Mouse (Mus musculus) hindbrain, embryonic 14.5 days (tissue): ENCODE results near the gene Slc4a1ap. TPM values are rescaled to one million over a fixed set of nuclear protein-coding genes. Genes with fewer than 3 reads are reported as not detected.

Experiments used
- ATAC-seq: fragments of 200-750 bp; cut with Nextera tagmentation; 2 replicates; pipeline ENCODE4 v1.8.0; 2017; ENCODE audit warnings: moderate number of reproducible peaks, mild to moderate bottlenecking, moderate TSS enrichment, moderate library complexity; ENCODE audit not compliant: low FRiP score
- DNase-seq: peaks from one replicate; pipeline ENCODE4 v3.0.0-alpha.2; 2015; ENCODE audit warnings: low spot score
- H3K27ac ChIP-seq: fragments of 300-500 bp; sonication (generic); 2 replicates; pipeline ENCODE4 v1.5.1; 2014; ENCODE audit warnings: mild to moderate bottlenecking, moderate library complexity
- H3K27me3 ChIP-seq: fragments of 300-500 bp; sonication (generic); 2 replicates; pipeline ENCODE4 v1.6.1; 2014; ENCODE audit warnings: mild to moderate bottlenecking, low read length, mixed read lengths; ENCODE audit not compliant: control insufficient read depth, insufficient read depth
- H3K36me3 ChIP-seq: fragments of 300-500 bp; sonication (generic); replicated peaks from 2 replicates; pipeline ENCODE4 v1.6.1; 2014; ENCODE audit not compliant: control insufficient read depth, insufficient read depth
- H3K4me1 ChIP-seq: fragments of 300-500 bp; sonication (generic); replicated peaks from 2 replicates; pipeline ENCODE4 v1.6.1; 2014; ENCODE audit warnings: antibody characterized with exemption, low read length, mixed read lengths; ENCODE audit not compliant: control insufficient read depth, insufficient read depth
- H3K4me2 ChIP-seq: fragments of 300-500 bp; sonication (generic); replicated peaks from 2 replicates; pipeline ENCODE4 v1.6.1; 2014; ENCODE audit warnings: mild to moderate bottlenecking, moderate library complexity
- H3K4me3 ChIP-seq: fragments of 300-500 bp; sonication (generic); replicated peaks from 2 replicates; pipeline ENCODE4 v1.5.1; 2014; ENCODE audit warnings: mild to moderate bottlenecking, low read length
- H3K9ac ChIP-seq: fragments of 300-500 bp; sonication (generic); 2 replicates; pipeline ENCODE4 v1.6.1; 2014
- H3K9me3 ChIP-seq: fragments of 300-500 bp; sonication (generic); 2 replicates; pipeline ENCODE4 v1.6.1; 2016; ENCODE audit warnings: low read length; ENCODE audit not compliant: control insufficient read depth
- WGBS: fragments of 180-500 bp; shearing (Covaris S2); extraction: QIAGEN DNeasy Blood & Tissue Kit; methylation state at CpG from one replicate; pipeline ENCODE4 v1.1.7; 2014; 5-methylcytosine and 5-hydroxymethylcytosine counted together
- polyA plus RNA-seq: library from polyadenylated mRNA; unstranded; fragments of >200 nt; fragmentation: Nextera tagmentation; extraction: Ambion mirVana; gene quantifications from 2 replicates; pipeline ENCODE4 v1.2.1, GENCODE M21; 2014

Gene Slc4a1ap
- polyA plus RNA-seq, 1 experiment from 2014 or later: 31.8 TPM

DNA sequence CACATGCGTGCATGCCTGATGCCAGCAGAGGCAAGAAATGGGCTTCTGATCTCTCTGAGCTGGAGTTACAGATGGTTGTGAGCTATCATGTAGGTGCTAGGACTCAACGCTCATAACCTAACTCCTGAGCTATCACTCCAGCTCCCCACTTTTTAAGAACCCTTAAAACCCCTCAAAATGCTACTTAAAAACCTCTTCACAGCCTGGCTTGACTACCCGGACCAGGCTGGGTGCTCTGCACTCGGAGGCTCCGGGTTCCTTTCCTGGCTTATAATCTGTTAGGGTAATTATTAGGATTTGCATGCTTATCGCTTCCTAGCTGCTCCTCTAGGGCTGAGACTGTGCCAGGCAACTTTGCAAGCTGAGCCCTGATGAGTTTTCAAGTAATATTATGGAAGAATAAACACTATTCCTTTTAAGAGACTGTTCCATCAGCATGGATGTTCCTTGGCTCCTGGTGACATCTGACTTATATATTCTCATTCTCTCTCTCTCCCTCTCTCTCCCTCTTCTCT is 70.7 kb downstream of the Slc4a1ap start:
- H3K4me2 ChIP-seq: peak overlapping the region; percentile 63; the same call in 1 of the 2 replicates
- H3K9me3 ChIP-seq: no peaks in the 10 kb centered on the region
- WGBS: 75% methylated on average over 6 of the region's 6 CpGs
- DNase-seq (no peak), ATAC-seq (no peak)
- no peak overlapping the region for H3K4me3 ChIP-seq
- peaks cover 6% of the 10 kb centered on the region; the same call in 1 of the 2 replicates for H3K4me1 ChIP-seq
- 0 out of 2 replicates have a peak, but pooled peaks cover 4% of the 10 kb centered on the region for H3K27me3 ChIP-seq
- no peak overlapping the region for H3K27ac ChIP-seq
- H3K36me3 ChIP-seq: no peaks in the 10 kb centered on the region
- H3K9ac ChIP-seq: no peak overlapping the region

- no peak for ATAC-seq
- Histone ChIP-seq H3K27ac (no peak overlapping the region), H3K9ac (no peak overlapping the region), H3K4me1 (peaks cover 6% of the 10 kb centered on the region; the same call in 1 of the 2 replicates), H3K4me3 (no peak overlapping the region), H3K4me2 (no peak overlapping the region), H3K27me3 (0 out of 2 replicates have a peak, but pooled peaks cover 4% of the 10 kb centered on the region), H3K36me3 (no peaks in the 10 kb centered on the region), H3K9me3 (no peaks in the 10 kb centered on the region)
- no peak for DNase-seq
- 78% methylated on average over 7 of the region's 7 CpGs for WGBS
These were observed 71.3 kb downstream of the Slc4a1ap start for GRCm38 (mm10) chr5:31598121-31598520.

GRCm38 (mm10) chr5:31598579-31598978 is 71.8 kb downstream of the Slc4a1ap start:
- H3K4me1 ChIP-seq: peaks cover 6% of the 10 kb centered on the region; the same call in 1 of the 2 replicates
- 68% methylated on average over 4 of the region's 4 CpGs for WGBS
- no peak overlapping the region for H3K4me3 ChIP-seq
- no peak overlapping the region for H3K27ac ChIP-seq
- H3K9ac ChIP-seq: no peak overlapping the region
- 0 out of 2 replicates have a peak, but pooled peaks cover 4% of the 10 kb centered on the region for H3K27me3 ChIP-seq
- H3K4me2 ChIP-seq: no peak overlapping the region
- DNase-seq: no peak
- H3K9me3 ChIP-seq: no peaks in the 10 kb centered on the region
- H3K36me3 ChIP-seq: no peaks in the 10 kb centered on the region
- no peak for ATAC-seq

DNA sequence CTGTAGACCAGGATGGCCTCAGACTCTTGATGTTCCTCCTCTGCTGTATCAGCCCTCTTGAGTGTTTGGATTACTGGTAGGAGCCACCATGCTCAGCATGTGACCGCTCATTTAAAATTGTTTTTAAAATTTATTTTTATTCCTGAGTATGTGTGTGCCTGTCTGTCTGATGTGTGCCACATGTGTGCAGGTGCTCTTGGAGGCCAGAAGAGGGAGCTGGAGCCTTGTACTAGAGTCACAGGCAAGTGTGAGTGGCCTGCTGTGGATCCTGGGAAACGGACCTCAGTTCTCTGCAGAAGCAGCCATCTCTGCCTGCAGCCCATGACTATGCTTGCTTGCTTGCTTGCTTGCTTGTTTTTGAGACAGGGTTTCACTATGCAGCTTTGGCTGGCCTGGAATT is 72.4 kb downstream of the Slc4a1ap start:
- DNase-seq (no peak), ATAC-seq (no peak)
- Histone ChIP-seq H3K27ac (no peak overlapping the region), H3K27me3 (0 out of 2 replicates have a peak, but pooled peaks cover 4% of the 10 kb centered on the region), H3K9ac (no peak overlapping the region), H3K4me2 (no peak overlapping the region), H3K4me1 (peaks cover 6% of the 10 kb centered on the region; the same call in 1 of the 2 replicates), H3K9me3 (no peaks in the 10 kb centered on the region), H3K4me3 (no peak overlapping the region), H3K36me3 (no peaks in the 10 kb centered on the region)
- WGBS: 81% methylated on average over 2 of the region's 2 CpGs

DNA sequence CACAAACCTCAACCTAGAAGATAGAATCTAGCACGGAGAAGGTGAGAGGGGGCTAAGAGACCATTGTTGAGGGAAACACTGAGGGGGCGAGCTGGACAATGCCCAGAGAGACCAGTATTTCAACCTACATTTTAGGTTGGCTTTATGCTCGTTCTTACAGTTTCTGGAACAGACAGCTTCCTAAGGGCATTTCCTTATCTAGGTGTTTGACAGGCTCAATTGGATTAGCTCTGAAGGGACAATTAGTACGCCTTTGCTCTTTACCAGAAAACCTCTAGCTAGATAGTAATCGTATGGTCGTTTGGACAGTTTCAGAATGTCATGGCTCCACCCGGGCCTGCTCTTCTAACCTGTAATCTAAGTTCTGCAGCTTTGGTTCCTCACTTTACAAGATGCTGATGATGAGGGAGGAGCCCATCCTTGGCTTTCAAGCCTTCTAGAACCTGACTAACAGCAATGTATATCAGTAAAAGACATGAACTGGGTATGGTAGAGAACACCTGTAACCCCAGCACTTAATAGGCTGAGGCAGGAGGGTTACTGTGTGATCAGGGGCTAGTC is 74.4 kb downstream of the Slc4a1ap start:
- Histone ChIP-seq H3K27ac (no peak overlapping the region), H3K27me3 (0 out of 2 replicates have a peak, but pooled peaks cover 4% of the 10 kb centered on the region), H3K4me2 (no peak overlapping the region), H3K9ac (no peak overlapping the region), H3K36me3 (no peaks in the 10 kb centered on the region), H3K4me1 (peaks cover 6% of the 10 kb centered on the region; the same call in 1 of the 2 replicates), H3K9me3 (no peaks in the 10 kb centered on the region), H3K4me3 (no peak overlapping the region)
- 87% methylated on average over 7 of the region's 7 CpGs for WGBS
- DNase-seq (no peak), ATAC-seq (no peak)

DNA sequence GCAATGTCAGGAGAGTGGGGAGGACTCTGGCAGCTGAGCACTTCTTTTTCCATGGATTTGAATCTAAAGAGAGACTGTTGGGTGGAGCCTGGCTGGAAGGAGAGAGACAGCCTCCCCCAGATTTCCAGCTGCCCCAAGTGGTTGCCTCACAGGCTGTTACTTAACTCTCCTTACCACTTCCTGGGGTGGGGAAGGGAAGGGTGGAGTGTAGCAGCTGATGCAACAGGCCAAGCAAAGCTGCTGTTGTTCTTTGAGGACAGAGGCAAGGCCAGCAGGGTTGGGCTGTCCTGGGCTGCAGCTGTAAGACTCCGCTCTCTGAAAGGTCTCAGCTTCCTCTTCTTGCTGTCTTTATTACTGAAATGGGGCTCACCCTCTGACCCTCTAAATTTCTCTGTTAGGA is 75.6 kb downstream of the Slc4a1ap start:
- WGBS: 100% methylated on average over 1 of the region's 1 CpGs
- no peaks in the 10 kb centered on the region for H3K9me3 ChIP-seq
- H3K27ac ChIP-seq: no peak overlapping the region
- 0 out of 2 replicates have a peak, but pooled peaks cover 2% of the 10 kb centered on the region for H3K27me3 ChIP-seq
- no peak for ATAC-seq
- no peak overlapping the region for H3K9ac ChIP-seq
- DNase-seq: no peak
- H3K4me2 ChIP-seq: no peak overlapping the region
- H3K4me3 ChIP-seq: no peak overlapping the region
- H3K36me3 ChIP-seq: no peaks in the 10 kb centered on the region
- no peaks in the 10 kb centered on the region for H3K4me1 ChIP-seq

DNA sequence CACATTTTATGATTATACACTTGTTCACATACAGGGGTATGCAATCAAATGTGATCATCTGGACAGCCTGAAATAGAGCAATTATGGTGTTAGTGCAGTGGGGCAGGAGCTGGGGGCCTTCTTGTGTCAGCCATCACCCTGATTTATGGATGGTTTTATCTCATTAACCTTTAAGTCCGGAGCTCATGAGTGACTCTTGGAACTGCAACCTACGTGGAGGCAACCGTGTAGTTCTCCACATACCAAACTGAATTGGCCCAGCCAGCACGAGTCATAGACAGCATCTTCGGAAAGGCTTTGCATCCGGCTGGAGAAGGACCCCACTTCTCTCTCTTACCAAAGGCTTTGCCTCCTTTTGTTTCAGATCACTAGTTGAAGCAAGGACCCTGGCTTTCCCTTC is 77.0 kb downstream of the Slc4a1ap start:
- no peaks in the 10 kb centered on the region for H3K4me1 ChIP-seq
- WGBS: 85% methylated on average over 6 of the region's 6 CpGs
- no peak overlapping the region for H3K9ac ChIP-seq
- DNase-seq: no peak
- H3K4me2 ChIP-seq: no peak overlapping the region
- H3K27me3 ChIP-seq: no peaks in the 10 kb centered on the region
- H3K9me3 ChIP-seq: no peaks in the 10 kb centered on the region
- no peak for ATAC-seq
- no peak overlapping the region for H3K27ac ChIP-seq
- no peak overlapping the region for H3K4me3 ChIP-seq
- H3K36me3 ChIP-seq: no peaks in the 10 kb centered on the region

DNA sequence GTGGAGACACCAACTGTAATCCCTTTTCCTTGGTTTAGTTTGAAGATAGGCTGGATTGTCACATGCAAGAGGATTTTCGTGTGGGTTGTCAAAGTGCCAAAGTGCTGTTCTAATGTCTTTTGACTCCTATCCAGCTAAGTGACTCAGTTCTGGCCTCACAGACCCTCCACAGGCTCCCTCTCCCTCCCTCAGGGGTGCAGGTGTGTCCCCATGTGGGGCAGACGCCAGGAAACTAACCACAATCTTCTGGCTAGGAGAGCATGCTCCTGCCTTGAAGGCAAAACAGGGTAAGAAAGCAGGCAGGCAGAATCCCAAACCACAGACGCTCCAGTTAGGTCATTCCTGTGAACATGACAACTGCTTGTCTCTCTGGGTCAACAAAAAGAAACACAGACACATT is 79.4 kb downstream of the Slc4a1ap start:
- DNase-seq (no peak), ATAC-seq (no peak)
- Histone ChIP-seq H3K4me1 (no peaks in the 10 kb centered on the region), H3K9me3 (no peaks in the 10 kb centered on the region), H3K4me2 (no peak overlapping the region), H3K27me3 (no peaks in the 10 kb centered on the region), H3K9ac (no peak overlapping the region), H3K36me3 (no peaks in the 10 kb centered on the region), H3K4me3 (no peak overlapping the region), H3K27ac (no peak overlapping the region)
- WGBS: 60% methylated on average over 3 of the region's 3 CpGs
